Mouse (Mus musculus): ENCODE results near the gene St6galnac1. TPM values are rescaled to one million over a fixed set of nuclear protein-coding genes. Genes with fewer than 3 reads are reported as not detected.

The St6galnac1 gene
- polyA plus RNA-seq, 1 experiment from 2014 or later, result not detected

GRCm38 (mm10) chr11:116807526-116807925 is 32.2 kb upstream of the St6galnac1 start:
- H3K36me3 ChIP-seq (ENCODE audit: insufficient read depth), result 0 out of 2 replicates have a peak, but pooled peaks cover 5% of the 10 kb centered on the region
- H3K27me3 ChIP-seq (ENCODE audit: insufficient read depth, low read length), result no peaks in the 10 kb centered on the region
- ATAC-seq (ENCODE audit: insufficient read depth), result no peak
- whole genome bisulfite sequencing, result 55% methylated on average over 3 of the region's 3 CpGs
- H3K9me3 ChIP-seq (ENCODE audit: low read depth, low read length), result no peaks in the 10 kb centered on the region
- DNase-seq, result no peak
- H3K27ac ChIP-seq (ENCODE audit: low read depth), result peak overlapping the region; percentile 79
- TF ChIP-seq CTCF (IDR thresholded peaks at IDR 0.05; ENCODE audit: low read depth), result no peak
- no peak overlapping the region for H3K4me2 ChIP-seq
- no peak overlapping the region; the same call in 1 of the 2 replicates for H3K9ac ChIP-seq
- peaks cover 3% of the 10 kb centered on the region for H3K4me1 ChIP-seq (ENCODE audit: insufficient read depth)
- no peak overlapping the region for H3K4me3 ChIP-seq (ENCODE audit: low read depth, low read length)

DNA sequence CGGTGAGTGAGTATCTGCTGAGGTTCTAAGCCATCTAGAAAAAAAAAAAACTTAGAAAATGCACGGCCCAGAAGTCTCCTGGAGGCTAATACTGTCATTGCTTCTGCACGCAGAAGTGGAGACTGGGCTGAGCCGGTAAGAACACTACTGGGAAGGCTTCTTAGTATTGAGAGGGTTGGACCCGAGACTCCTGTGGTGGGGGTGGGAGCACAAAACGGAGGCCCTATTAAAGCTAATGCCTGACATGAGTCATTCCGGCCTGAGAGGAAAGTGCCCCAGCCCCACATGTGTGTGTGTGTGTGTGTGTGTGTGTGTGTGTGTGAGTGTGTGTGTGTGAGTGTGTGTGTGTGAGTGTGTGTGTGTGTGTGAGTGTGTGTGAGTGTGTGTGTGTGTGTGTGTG is 31.8 kb upstream of the St6galnac1 start:
- TF ChIP-seq CTCF (IDR thresholded peaks at IDR 0.05; ENCODE audit: low read depth), result no peak
- Histone ChIP-seq H3K27me3 (ENCODE audit: insufficient read depth, low read length) (no peaks in the 10 kb centered on the region), H3K4me2 (no peak overlapping the region), H3K4me3 (ENCODE audit: low read depth, low read length) (no peak overlapping the region), H3K9me3 (ENCODE audit: low read depth, low read length) (no peaks in the 10 kb centered on the region), H3K27ac (ENCODE audit: low read depth) (no peak overlapping the region), H3K4me1 (ENCODE audit: insufficient read depth) (no peaks in the 10 kb centered on the region; the same call in 1 of the 2 replicates), H3K36me3 (ENCODE audit: insufficient read depth) (0 out of 2 replicates have a peak, but pooled peaks cover 5% of the 10 kb centered on the region), H3K9ac (no peak overlapping the region)
- 52% methylated on average over 7 of the region's 7 CpGs for WGBS
- peak; percentile 26 for DNase-seq
- no peak for ATAC-seq (ENCODE audit: insufficient read depth)

GRCm38 (mm10) chr11:116806136-116807071 is 31.1 kb upstream of the St6galnac1 start:
- H3K9me3 ChIP-seq (ENCODE audit: low read depth, low read length), result no peaks in the 10 kb centered on the region
- H3K9ac ChIP-seq, result no peak overlapping the region
- H3K36me3 ChIP-seq (ENCODE audit: insufficient read depth), result 0 out of 2 replicates have a peak, but pooled peaks cover 5% of the 10 kb centered on the region
- DNase-seq (peak; percentile 57), ATAC-seq (ENCODE audit: insufficient read depth) (no peak)
- no peak for TF ChIP-seq CTCF (IDR thresholded peaks at IDR 0.05; ENCODE audit: low read depth)
- H3K27ac ChIP-seq (ENCODE audit: low read depth), result no peak overlapping the region
- 62% methylated on average over 15 of the region's 15 CpGs for WGBS
- H3K4me1 ChIP-seq (ENCODE audit: insufficient read depth), result no peaks in the 10 kb centered on the region
- H3K27me3 ChIP-seq (ENCODE audit: insufficient read depth, low read length), result no peaks in the 10 kb centered on the region
- H3K4me2 ChIP-seq, result no peak overlapping the region
- no peak overlapping the region for H3K4me3 ChIP-seq (ENCODE audit: low read depth, low read length)

DNA sequence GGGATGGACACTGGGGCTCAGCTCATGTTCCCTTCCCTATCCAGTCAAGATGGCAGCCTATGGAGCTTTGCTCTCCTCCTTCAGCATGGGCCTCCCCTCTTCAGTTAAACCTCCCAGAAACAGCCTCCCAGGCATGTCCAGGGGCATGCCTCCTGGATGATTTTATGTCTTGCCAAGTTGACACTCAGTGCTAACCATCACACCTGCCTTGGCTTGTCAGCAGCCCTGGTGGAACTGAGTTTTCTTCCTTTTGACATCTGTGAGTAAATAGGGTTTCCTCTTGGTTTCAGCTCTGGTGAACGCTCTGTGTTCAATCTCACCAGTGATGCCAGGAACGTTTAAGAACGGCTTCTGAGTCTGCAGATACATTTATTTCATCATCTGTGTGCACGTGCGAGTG is 27.4 kb upstream of the St6galnac1 start:
- Histone ChIP-seq H3K4me2 (no peak overlapping the region), H3K4me1 (ENCODE audit: insufficient read depth) (0 out of 2 replicates have a peak, but pooled peaks cover 4% of the 10 kb centered on the region), H3K9ac (no peak overlapping the region), H3K9me3 (ENCODE audit: low read depth, low read length) (no peaks in the 10 kb centered on the region), H3K36me3 (ENCODE audit: insufficient read depth) (no peaks in the 10 kb centered on the region), H3K4me3 (ENCODE audit: low read depth, low read length) (no peak overlapping the region), H3K27me3 (ENCODE audit: insufficient read depth, low read length) (no peaks in the 10 kb centered on the region), H3K27ac (ENCODE audit: low read depth) (no peak overlapping the region)
- TF ChIP-seq CTCF (IDR thresholded peaks at IDR 0.05; ENCODE audit: low read depth), result no peak
- 80% methylated on average over 5 of the region's 5 CpGs for WGBS
- ATAC-seq (ENCODE audit: insufficient read depth), result no peak
- no peak for DNase-seq

- H3K4me2 ChIP-seq, result no peak overlapping the region
- H3K36me3 ChIP-seq (ENCODE audit: insufficient read depth), result no peaks in the 10 kb centered on the region
- no peak overlapping the region for H3K9ac ChIP-seq
- H3K27ac ChIP-seq (ENCODE audit: low read depth), result no peak overlapping the region
- no peak for TF ChIP-seq CTCF (IDR thresholded peaks at IDR 0.05; ENCODE audit: low read depth)
- H3K9me3 ChIP-seq (ENCODE audit: low read depth, low read length), result no peaks in the 10 kb centered on the region
- H3K4me1 ChIP-seq (ENCODE audit: insufficient read depth), result 0 out of 2 replicates have a peak, but pooled peaks cover 4% of the 10 kb centered on the region
- H3K4me3 ChIP-seq (ENCODE audit: low read depth, low read length), result no peak overlapping the region
- WGBS, result 65% methylated on average over 5 of the region's 5 CpGs
- ATAC-seq (ENCODE audit: insufficient read depth) (no peak), DNase-seq (no peak)
- H3K27me3 ChIP-seq (ENCODE audit: insufficient read depth, low read length), result no peaks in the 10 kb centered on the region
These were observed 25.8 kb upstream of the St6galnac1 start for GRCm38 (mm10) chr11:116801106-116801505.

GRCm38 (mm10) chr11:116799364-116799763 is 24.1 kb upstream of the St6galnac1 start:
- DNase-seq, result no peak
- H3K9ac ChIP-seq, result no peak overlapping the region
- no peak for ATAC-seq (ENCODE audit: insufficient read depth)
- 82% methylated on average over 5 of the region's 5 CpGs for WGBS
- no peak for TF ChIP-seq CTCF (IDR thresholded peaks at IDR 0.05; ENCODE audit: low read depth)
- H3K4me1 ChIP-seq (ENCODE audit: insufficient read depth), result 0 out of 2 replicates have a peak, but pooled peaks cover 4% of the 10 kb centered on the region
- H3K9me3 ChIP-seq (ENCODE audit: low read depth, low read length), result no peaks in the 10 kb centered on the region
- H3K36me3 ChIP-seq (ENCODE audit: insufficient read depth), result no peaks in the 10 kb centered on the region
- H3K27ac ChIP-seq (ENCODE audit: low read depth), result no peak overlapping the region
- no peaks in the 10 kb centered on the region for H3K27me3 ChIP-seq (ENCODE audit: insufficient read depth, low read length)
- no peak overlapping the region for H3K4me3 ChIP-seq (ENCODE audit: low read depth, low read length)
- H3K4me2 ChIP-seq, result no peak overlapping the region

GRCm38 (mm10) chr11:116784221-116784620 is 8.9 kb upstream of the St6galnac1 start:
- Histone ChIP-seq H3K36me3 (ENCODE audit: insufficient read depth) (no peaks in the 10 kb centered on the region), H3K9ac (no peak overlapping the region), H3K4me3 (ENCODE audit: low read depth, low read length) (no peak overlapping the region), H3K4me1 (ENCODE audit: insufficient read depth) (no peaks in the 10 kb centered on the region), H3K4me2 (no peak overlapping the region), H3K9me3 (ENCODE audit: low read depth, low read length) (no peaks in the 10 kb centered on the region), H3K27ac (ENCODE audit: low read depth) (no peak overlapping the region), H3K27me3 (ENCODE audit: insufficient read depth, low read length) (no peaks in the 10 kb centered on the region)
- 86% methylated on average over 10 of the region's 10 CpGs for WGBS
- DNase-seq, result no peak
- no peak for TF ChIP-seq CTCF (IDR thresholded peaks at IDR 0.05; ENCODE audit: low read depth)
- ATAC-seq (ENCODE audit: insufficient read depth), result no peak

All from lung, embryonic 14.5 days (tissue).